Comparison of ENCODE assay signal across 19 mouse cellular contexts in the genomic region with DNA sequence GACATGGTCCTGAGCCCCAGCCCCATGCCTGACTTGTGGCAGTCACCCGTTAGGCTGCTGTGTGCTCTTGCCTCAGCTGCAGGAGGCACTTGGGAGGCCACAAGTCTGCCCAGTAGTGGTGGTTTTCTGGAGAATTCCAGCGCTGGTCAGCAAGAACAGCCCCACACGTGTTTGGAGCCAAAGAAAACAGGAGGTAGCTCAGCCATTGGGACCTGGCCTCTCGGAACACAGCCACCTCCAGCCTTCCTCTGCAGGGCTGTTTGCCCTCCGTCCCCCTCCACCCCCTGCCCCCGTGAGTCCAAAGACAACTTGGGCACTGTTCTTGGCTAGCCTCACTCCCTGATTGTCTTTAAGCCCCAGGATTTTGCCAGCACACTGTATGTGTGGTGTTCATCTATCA. TPM values are rescaled to one million over a fixed set of nuclear protein-coding genes. Genes with fewer than 3 reads are reported as not detected.
DNase-seq lines count a peak whose midpoint lies in the region; ATAC-seq and TF ChIP-seq lines count a peak whose summit lies in the region.
"Had no signal": no experiment of that assay in that cellular context is flagged by ENCODE, and none has a peak within 500 bp of the region (broad histone marks: within the 10 kb centered on the region; RNA-seq: fewer than 3 reads in every experiment).

No protein-coding gene starts in this region.

- WGBS in kidney, embryonic 14.5 days: 33% methylated on average over 6 of the region's 6 CpGs
- 31% methylated on average over 6 of the region's 6 CpGs for WGBS in limb, embryonic 14.5 days
- 31% methylated on average over 6 of the region's 6 CpGs for WGBS in midbrain, postnatal 0 days

- TF ChIP-seq CTCF in gastrocnemius, adult 2 months (IDR thresholded peaks at IDR 0.05): no peak
- no peak for TF ChIP-seq CTCF in midbrain, postnatal 0 days (IDR thresholded peaks at IDR 0.05)

- H3K9ac ChIP-seq in kidney, embryonic 14.5 days (ENCODE audit: low read depth, low read length): no peak overlapping the region
- H3K9ac ChIP-seq in limb, embryonic 14.5 days (ENCODE audit: low read depth, low read length, severe bottlenecking): peak overlapping the region; percentile 31; the same call in 1 of the 2 replicates
- H3K9ac ChIP-seq in midbrain, postnatal 0 days (replicated peaks; ENCODE audit: low read length, poor library complexity, severe bottlenecking): no peak overlapping the region
- H3K9ac ChIP-seq: lung, embryonic 15.5 days; neural tube, embryonic 13.5 days; stomach, embryonic 15.5 days had no signal

- intact Hi-C loops in gastrocnemius, adult 2 months (cut with DNase I): no loop called here

- DNase-seq in gastrocnemius, adult 2 months: no peak
- no peak for DNase-seq in gastrocnemius, adult 18-20 months (ENCODE audit: low spot score)
- peak; percentile 80 for DNase-seq in kidney, adult 11 months
- DNase-seq in fibroblast of lung, adult 2 months (ENCODE audit: low read depth): peak; percentile 93
- peak; percentile 24 for DNase-seq in limb, embryonic 14.5 days (ENCODE audit: low spot score)
- no peak for DNase-seq in midbrain, postnatal 0 days (ENCODE audit: low spot score)
- no peak for DNase-seq in testis, postnatal 14 days (ENCODE audit: low spot score)
- DNase-seq: cerebellum, adult 8-10 months; gastrocnemius, postnatal 10 days; liver; retina, postnatal 1 day; thymus, postnatal 36 days had no signal

- no peak for TF ChIP-seq POLR2A in limb, embryonic 14.5 days (IDR thresholded peaks at IDR 0.05; ENCODE audit: borderline replicate concordance, extremely low read depth, insufficient read depth, insufficient read length)

- no peak overlapping the region for H3K4me3 ChIP-seq in gastrocnemius, adult 2 months
- no peak overlapping the region for H3K4me3 ChIP-seq in kidney, embryonic 14.5 days (ENCODE audit: low read length)
- H3K4me3 ChIP-seq in limb, embryonic 14.5 days (replicated peaks; ENCODE audit: low read length): no peak overlapping the region
- no peak overlapping the region for H3K4me3 ChIP-seq in midbrain, postnatal 0 days (ENCODE audit: low read depth, low read length)
- H3K4me3 ChIP-seq: lung, embryonic 15.5 days; neural tube, embryonic 13.5 days; stomach, embryonic 15.5 days had no signal

- H3K27me3 ChIP-seq in kidney, embryonic 14.5 days (ENCODE audit: control insufficient read depth, insufficient read depth, low read length): peaks cover 56% of the 10 kb centered on the region
- peaks cover 48% of the 10 kb centered on the region for H3K27me3 ChIP-seq in limb, embryonic 14.5 days (ENCODE audit: control insufficient read depth, insufficient read depth, low read length)
- H3K27me3 ChIP-seq in midbrain, postnatal 0 days (ENCODE audit: insufficient read depth, low read length): peaks cover 36% of the 10 kb centered on the region

- peak overlapping the region; percentile 59 for H3K27ac ChIP-seq in gastrocnemius, adult 2 months
- H3K27ac ChIP-seq in kidney, embryonic 14.5 days (ENCODE audit: low read depth, low read length): no peak overlapping the region
- peak overlapping the region; percentile 67 for H3K27ac ChIP-seq in limb, embryonic 14.5 days (replicated peaks; ENCODE audit: low read depth, low read length)
- no peak overlapping the region for H3K27ac ChIP-seq in midbrain, postnatal 0 days (ENCODE audit: low read depth, low read length)
- H3K27ac ChIP-seq: lung, embryonic 15.5 days; neural tube, embryonic 13.5 days; stomach, embryonic 15.5 days had no signal

- no peaks in the 10 kb centered on the region for H3K9me3 ChIP-seq in kidney, embryonic 14.5 days (ENCODE audit: control insufficient read depth, low read length)
- no peaks in the 10 kb centered on the region for H3K9me3 ChIP-seq in limb, embryonic 14.5 days (ENCODE audit: control insufficient read depth, low read length)
- H3K9me3 ChIP-seq in midbrain, postnatal 0 days (ENCODE audit: low read length): no peaks in the 10 kb centered on the region
- H3K9me3 ChIP-seq: stomach, embryonic 15.5 days had no signal

- H3K36me3 ChIP-seq in kidney, embryonic 14.5 days (ENCODE audit: control insufficient read depth, insufficient read depth, low read length): no peaks in the 10 kb centered on the region
- no peaks in the 10 kb centered on the region for H3K36me3 ChIP-seq in limb, embryonic 14.5 days (ENCODE audit: control insufficient read depth, insufficient read depth, low read length)
- H3K36me3 ChIP-seq in midbrain, postnatal 0 days (ENCODE audit: insufficient read depth, low read length): no peaks in the 10 kb centered on the region
- H3K36me3 ChIP-seq: lung, embryonic 15.5 days; neural tube, embryonic 13.5 days; stomach, embryonic 15.5 days had no signal

- peaks cover 18% of the 10 kb centered on the region for H3K4me1 ChIP-seq in kidney, embryonic 14.5 days (ENCODE audit: control insufficient read depth, insufficient read depth, low read length)
- peaks cover 36% of the 10 kb centered on the region for H3K4me1 ChIP-seq in limb, embryonic 14.5 days (ENCODE audit: control insufficient read depth, insufficient read depth, low read length)
- no peaks in the 10 kb centered on the region for H3K4me1 ChIP-seq in midbrain, postnatal 0 days (ENCODE audit: insufficient read depth, low read length)

- H3K4me2 ChIP-seq in kidney, embryonic 14.5 days (replicated peaks; ENCODE audit: low read depth, low read length): no peak overlapping the region
- no peak overlapping the region for H3K4me2 ChIP-seq in limb, embryonic 14.5 days (replicated peaks; ENCODE audit: low read depth, low read length, severe bottlenecking)
- no peak overlapping the region for H3K4me2 ChIP-seq in midbrain, postnatal 0 days (ENCODE audit: low read depth, low read length, poor library complexity, severe bottlenecking)
- H3K4me2 ChIP-seq: lung, embryonic 15.5 days; neural tube, embryonic 13.5 days; stomach, embryonic 15.5 days had no signal

- no peak for ATAC-seq in kidney, embryonic 14.5 days (ENCODE audit: low FRiP score, low TSS enrichment)
- ATAC-seq in limb, embryonic 14.5 days (ENCODE audit: low FRiP score, low read depth): no peak
- ATAC-seq in midbrain, postnatal 0 days (ENCODE audit: low FRiP score): no peak
- ATAC-seq: forebrain, embryonic 16.5 days; intestine, postnatal 0 days had no signal

RNA-seq across cellular contexts. Expression of a gene that starts 1.4 kb away (rescaled TPM):
- 10 to 100 TPM in 1 of 2 experiments, 1 to 10 TPM in 1; 5.5 to 31.2 TPM for total RNA-seq in gastrocnemius, adult 2 months (2021)
- 10 to 100 TPM in 1 of 2 experiments, 1 to 10 TPM in 1; 6.9 to 14.9 TPM for total RNA-seq in gastrocnemius, adult 18-20 months (2021)
- 0.14 and 0.26 TPM in 2 replicates for polyA plus RNA-seq in kidney, embryonic 14.5 days (2014; fragmentation: Nextera tagmentation; extraction: Ambion mirVana)
- polyA plus RNA-seq in limb, embryonic 14.5 days (2012; rRNA removed): 136 and 173 TPM in 2 replicates
- 36.7 and 46.3 TPM in 2 replicates for polyA plus RNA-seq in limb, embryonic 14.5 days (2014; fragmentation: Nextera tagmentation; extraction: Ambion mirVana)
- 0.19 and 0.49 TPM in 2 replicates for total RNA-seq in midbrain, postnatal 0 days (2014; rRNA removed)
- 0.38 and 0.77 TPM in 2 replicates for polyA plus RNA-seq in midbrain, postnatal 0 days (2015; fragmentation: Nextera tagmentation; extraction: Ambion mirVana)
- total RNA-seq: megakaryocyte, adult 5-6 weeks had no signal

RNA-seq across cellular contexts. Expression of a gene that starts 18.9 kb away (rescaled TPM):
- total RNA-seq in gastrocnemius, adult 2 months (2021): 10 to 100 TPM; 28.1 to 35.1 TPM
- 10 to 100 TPM; 29.8 to 31.1 TPM for total RNA-seq in gastrocnemius, adult 18-20 months (2021)
- polyA plus RNA-seq in kidney, embryonic 14.5 days (2014; fragmentation: Nextera tagmentation; extraction: Ambion mirVana): 21.8 and 24.2 TPM in 2 replicates
- 39.0 and 47.6 TPM in 2 replicates for polyA plus RNA-seq in limb, embryonic 14.5 days (2012; rRNA removed)
- polyA plus RNA-seq in limb, embryonic 14.5 days (2014; fragmentation: Nextera tagmentation; extraction: Ambion mirVana): 22.3 and 25.5 TPM in 2 replicates
- 39.6 and 45.4 TPM in 2 replicates for total RNA-seq in midbrain, postnatal 0 days (2014; rRNA removed)
- 9.1 and 9.7 TPM in 2 replicates for polyA plus RNA-seq in midbrain, postnatal 0 days (2015; fragmentation: Nextera tagmentation; extraction: Ambion mirVana)

RNA-seq across cellular contexts. Expression of a gene that starts 42.3 kb away (rescaled TPM):
- total RNA-seq in gastrocnemius, adult 2 months (2021): 1 to 10 TPM in 1 of 2 experiments, not detected in 1; 1.0 TPM
- total RNA-seq in gastrocnemius, adult 18-20 months (2021): 1 to 10 TPM; 1.9 to 2.1 TPM
- polyA plus RNA-seq in kidney, embryonic 14.5 days (2014; fragmentation: Nextera tagmentation; extraction: Ambion mirVana): 7.6 and 7.9 TPM in 2 replicates
- polyA plus RNA-seq in limb, embryonic 14.5 days (2012; rRNA removed): 5.4 and 5.7 TPM in 2 replicates
- 1.2 TPM in 2 replicates for polyA plus RNA-seq in limb, embryonic 14.5 days (2014; fragmentation: Nextera tagmentation; extraction: Ambion mirVana)
- not detected in 2 replicates for total RNA-seq in midbrain, postnatal 0 days (2014; rRNA removed)
- polyA plus RNA-seq in midbrain, postnatal 0 days (2015; fragmentation: Nextera tagmentation; extraction: Ambion mirVana): 4.8 and 5.3 TPM in 2 replicates
- total RNA-seq: megakaryocyte, adult 5-6 weeks had no signal
- polyA plus RNA-seq: intestine, postnatal 0 days had no signal

RNA-seq across cellular contexts. Expression of a gene that starts 56.4 kb away (rescaled TPM):
- 10 to 100 TPM; 14.0 to 23.3 TPM for total RNA-seq in gastrocnemius, adult 2 months (2021)
- 10 to 100 TPM; 13.4 to 15.9 TPM for total RNA-seq in gastrocnemius, adult 18-20 months (2021)
- polyA plus RNA-seq in kidney, embryonic 14.5 days (2014; fragmentation: Nextera tagmentation; extraction: Ambion mirVana): 2.3 and 2.6 TPM in 2 replicates
- 12.4 and 22.0 TPM in 2 replicates for polyA plus RNA-seq in limb, embryonic 14.5 days (2012; rRNA removed)
- polyA plus RNA-seq in limb, embryonic 14.5 days (2014; fragmentation: Nextera tagmentation; extraction: Ambion mirVana): 12.0 and 12.9 TPM in 2 replicates
- 65.1 and 86.5 TPM in 2 replicates for total RNA-seq in midbrain, postnatal 0 days (2014; rRNA removed)
- 47.9 and 51.3 TPM in 2 replicates for polyA plus RNA-seq in midbrain, postnatal 0 days (2015; fragmentation: Nextera tagmentation; extraction: Ambion mirVana)
- total RNA-seq: megakaryocyte, adult 5-6 weeks had no signal

Comparison
In these comparisons a context has a peak if more than half of its experiments do, and no peak if none do; other contexts are left out.
1. DNase-seq: peak in kidney, adult 11 months (single experiment), fibroblast of lung, adult 2 months (single experiment) and limb, embryonic 14.5 days (single experiment); none in gastrocnemius, adult 2 months (single experiment), gastrocnemius, adult 18-20 months (single experiment), midbrain, postnatal 0 days (single experiment) and testis, postnatal 14 days (single experiment).
2. H3K27ac ChIP-seq: peak in gastrocnemius, adult 2 months (single experiment) and limb, embryonic 14.5 days (single experiment); none in kidney, embryonic 14.5 days (single experiment) and midbrain, postnatal 0 days (single experiment).